Mouse (Mus musculus): Measurements from ENCODE around the gene Gm16429. TPM values are rescaled to one million over a fixed set of nuclear protein-coding genes. Genes with fewer than 3 reads are reported as not detected.
"Not testable (repeated sequence)": the region's sequence is repeated elsewhere in the genome, so short reads cannot be mapped to it uniquely, and the experiment has no call there.

Gene Gm16429
- polyA plus RNA-seq (2015; fragmentation: Nextera tagmentation; extraction: Ambion mirVana) = not detected in 2 replicates

GRCm38 (mm10) chr5:93928952-93929351 lies at the start of gene Gm16429:
Gm16429 (minus strand) TSS chr5:93929052.
- not testable (repeated sequence) for H3K9ac ChIP-seq; H3K4me2 ChIP-seq; H3K27me3 ChIP-seq; H3K4me3 ChIP-seq; H3K27ac ChIP-seq; H3K9me3 ChIP-seq; H3K4me1 ChIP-seq; H3K36me3 ChIP-seq; ATAC-seq (ENCODE audit: insufficient number of reproducible peaks, low FRiP score, low TSS enrichment, low read depth)
- WGBS = no CpG with 5 or more reads among the region's 1 CpGs

Other genes starting within 250 kb of the Gm16429 start
- not detected in 2 replicates for gene Gm7792, start 85.3 kb downstream of the Gm16429 start, polyA plus RNA-seq (2015; fragmentation: Nextera tagmentation; extraction: Ambion mirVana)
- not detected in 2 replicates for gene BC061212, start 141.5 kb upstream of the Gm16429 start, polyA plus RNA-seq (2015; fragmentation: Nextera tagmentation; extraction: Ambion mirVana)
- not detected in 2 replicates for gene Gm6351, start 147.3 kb upstream of the Gm16429 start, polyA plus RNA-seq (2015; fragmentation: Nextera tagmentation; extraction: Ambion mirVana)